In the genomic region with DNA sequence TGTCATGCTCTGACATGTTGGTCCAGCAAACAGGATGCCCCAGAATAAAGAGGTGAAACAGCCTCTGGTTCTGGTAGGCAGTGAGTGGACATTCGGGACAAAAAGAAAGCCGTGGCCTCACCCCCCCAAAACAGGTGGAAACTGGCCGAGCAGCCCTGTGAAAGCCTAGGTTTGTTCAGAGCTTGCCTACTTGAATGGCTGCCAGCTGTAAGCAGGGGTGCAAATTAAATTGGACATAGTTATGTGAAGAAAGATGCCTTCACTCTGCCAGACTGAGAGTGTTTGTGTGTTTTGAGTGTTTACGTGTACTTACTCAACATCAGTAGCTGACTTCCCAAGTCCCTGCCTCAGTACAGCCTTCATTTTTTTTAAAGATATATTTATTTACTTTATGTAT, we compare ENCODE assay signal across 12 mouse cellular contexts. TPM values are rescaled to one million over a fixed set of nuclear protein-coding genes. Genes with fewer than 3 reads are reported as not detected.
DNase-seq lines count a peak whose midpoint lies in the region; ATAC-seq and TF ChIP-seq lines count a peak whose summit lies in the region.
"Had no signal": no experiment of that assay in that cellular context is flagged by ENCODE, and none has a peak within 500 bp of the region (broad histone marks: within the 10 kb centered on the region; RNA-seq: fewer than 3 reads in every experiment).

No protein-coding gene starts in this region.

- TF ChIP-seq CTCF in left cerebral cortex, adult 2 months (IDR thresholded peaks at IDR 0.05), result no peak
- no peak for TF ChIP-seq CTCF in hindbrain, postnatal 0 days (IDR thresholded peaks at IDR 0.05; ENCODE audit: low read depth)

- H3K36me3 ChIP-seq in forebrain, embryonic 11.5 days (ENCODE audit: control insufficient read depth, insufficient read depth, low read length), result no peaks in the 10 kb centered on the region
- 0 out of 2 replicates have a peak, but pooled peaks cover 4% of the 10 kb centered on the region for H3K36me3 ChIP-seq in hindbrain, postnatal 0 days (ENCODE audit: insufficient read depth, low read length)
- H3K36me3 ChIP-seq in neural tube, embryonic 12.5 days, result no peaks in the 10 kb centered on the region

- intact Hi-C loops in left cerebral cortex, adult 2 months (cut with DNase I), result no loop called here

- no peaks in the 10 kb centered on the region for H3K27me3 ChIP-seq in forebrain, embryonic 11.5 days (ENCODE audit: control insufficient read depth, insufficient read depth, low read length)
- no peaks in the 10 kb centered on the region for H3K27me3 ChIP-seq in hindbrain, postnatal 0 days (ENCODE audit: insufficient read depth, low read length)
- no peaks in the 10 kb centered on the region for H3K27me3 ChIP-seq in neural tube, embryonic 12.5 days (replicated peaks)

- no peak for DNase-seq in left cerebral cortex, adult 2 months (ENCODE audit: extremely low spot score in 1 of 2, low spot score in 2 of 2)
- no peak for DNase-seq in left cerebral cortex, adult 18-20 months (ENCODE audit: low spot score in 2 of 2)
- no peak for DNase-seq in forebrain, embryonic 11.5 days (ENCODE audit: low spot score)
- no peak for DNase-seq in hindbrain, postnatal 0 days (ENCODE audit: low spot score)
- no peak for DNase-seq in urinary bladder, adult 2 months (ENCODE audit: low spot score)
- DNase-seq in adrenal gland, adult 18-20 months (ENCODE audit: low spot score in 2 of 2), result no peak
- DNase-seq in spleen, adult 12 weeks (ENCODE audit: low spot score), result no peak
- DNase-seq: kidney, adult 11 months; liver, postnatal 0 days; thymus, postnatal 36 days had no signal

- H3K27ac ChIP-seq in left cerebral cortex, adult 2 months, result peak overlapping the region; percentile 37; the same call in 1 of the 2 replicates
- no peak overlapping the region for H3K27ac ChIP-seq in forebrain, embryonic 11.5 days (ENCODE audit: low read depth, low read length)
- peak overlapping the region; percentile 92; the same call in 1 of the 2 replicates for H3K27ac ChIP-seq in hindbrain, postnatal 0 days
- H3K27ac ChIP-seq in neural tube, embryonic 12.5 days, result no peak overlapping the region

- 53% methylated on average over 4 of the region's 4 CpGs for WGBS in forebrain, embryonic 11.5 days
- WGBS in hindbrain, postnatal 0 days, result 25% methylated on average over 4 of the region's 4 CpGs
- WGBS in neural tube, embryonic 12.5 days, result 41% methylated on average over 4 of the region's 4 CpGs

- H3K9ac ChIP-seq in forebrain, embryonic 11.5 days (ENCODE audit: low read length), result peak overlapping the region; percentile 96; the same call in 1 of the 2 replicates
- peak overlapping the region; percentile 70 for H3K9ac ChIP-seq in hindbrain, postnatal 0 days (replicated peaks; ENCODE audit: low read length)
- peak overlapping the region; percentile 93 for H3K9ac ChIP-seq in neural tube, embryonic 12.5 days
- H3K9ac ChIP-seq: liver, postnatal 0 days had no signal

- peaks cover 36% of the 10 kb centered on the region for H3K4me1 ChIP-seq in forebrain, embryonic 11.5 days (replicated peaks; ENCODE audit: control insufficient read depth, insufficient read depth, low read length)
- peaks cover 24% of the 10 kb centered on the region for H3K4me1 ChIP-seq in hindbrain, postnatal 0 days (ENCODE audit: insufficient read depth, low read length)
- H3K4me1 ChIP-seq in neural tube, embryonic 12.5 days, result peaks cover 74% of the 10 kb centered on the region

- ATAC-seq in forebrain, embryonic 11.5 days (replicated peaks; ENCODE audit: low FRiP score), result no peak
- ATAC-seq in hindbrain, postnatal 0 days, result no peak
- ATAC-seq in neural tube, embryonic 12.5 days (ENCODE audit: low FRiP score, low read depth), result no peak
- ATAC-seq: liver, postnatal 0 days had no signal

- H3K9me3 ChIP-seq in forebrain, embryonic 11.5 days (ENCODE audit: control insufficient read depth, low read length), result no peaks in the 10 kb centered on the region
- no peaks in the 10 kb centered on the region for H3K9me3 ChIP-seq in hindbrain, postnatal 0 days (ENCODE audit: low read length)
- no peaks in the 10 kb centered on the region for H3K9me3 ChIP-seq in neural tube, embryonic 12.5 days

- H3K4me3 ChIP-seq in left cerebral cortex, adult 2 months, result peak overlapping the region; percentile 52
- H3K4me3 ChIP-seq in forebrain, embryonic 11.5 days (ENCODE audit: low read depth, low read length), result peak overlapping the region; percentile 87
- peak overlapping the region; percentile 62 for H3K4me3 ChIP-seq in hindbrain, postnatal 0 days (ENCODE audit: low read length)
- peak overlapping the region; percentile 84 for H3K4me3 ChIP-seq in neural tube, embryonic 12.5 days

- H3K4me2 ChIP-seq in forebrain, embryonic 11.5 days (ENCODE audit: low read depth, low read length, severe bottlenecking), result peak overlapping the region; percentile 86
- peak overlapping the region; percentile 94 for H3K4me2 ChIP-seq in hindbrain, postnatal 0 days (ENCODE audit: low read depth, low read length)
- peak overlapping the region; percentile 78 for H3K4me2 ChIP-seq in neural tube, embryonic 12.5 days (replicated peaks)

RNA-seq across cellular contexts. Expression of a gene that starts 18.7 kb away (rescaled TPM):
- total RNA-seq in left cerebral cortex, adult 2 months (2021), result 10 to 100 TPM; 52.3 to 54.6 TPM
- 10 to 100 TPM; 51.3 to 55.2 TPM for total RNA-seq in left cerebral cortex, adult 18-20 months (2021)
- polyA plus RNA-seq in forebrain, embryonic 11.5 days (2014; fragmentation: Nextera tagmentation; extraction: Ambion mirVana), result 37.0 and 40.5 TPM in 2 replicates
- 139 and 147 TPM in 2 replicates for total RNA-seq in hindbrain, postnatal 0 days (2014; rRNA removed)
- 33.7 and 36.5 TPM in 2 replicates for polyA plus RNA-seq in hindbrain, postnatal 0 days (2015; fragmentation: Nextera tagmentation; extraction: Ambion mirVana)
- 48.8 and 49.0 TPM in 2 replicates for polyA plus RNA-seq in neural tube, embryonic 12.5 days (2016; fragmentation: Nextera tagmentation; extraction: Ambion mirVana)
- 7.2 and 18.5 TPM in 2 replicates for polyA plus RNA-seq in urinary bladder, adult 2 months (2012; rRNA removed)
- 10 to 100 TPM in 1 of 2 experiments, 1 to 10 TPM in 1; 8.1 to 12.1 TPM for total RNA-seq in adrenal gland, adult 18-20 months (2021)
- total RNA-seq: MEL had no signal

Comparison
In these comparisons a context has a peak if more than half of its experiments do, and no peak if none do; other contexts are left out.
1. H3K27ac ChIP-seq: peak in left cerebral cortex, adult 2 months (single experiment) and hindbrain, postnatal 0 days (single experiment); none in forebrain, embryonic 11.5 days (single experiment) and neural tube, embryonic 12.5 days (single experiment).
2. Peak in every context shown above with its lines, with median percentiles within 50 percentile points of each other: H3K4me3 ChIP-seq, H3K4me2 ChIP-seq and H3K9ac ChIP-seq.